Mouse (Mus musculus) stomach, embryonic 16.5 days (tissue): ENCODE measurements at regions not wholly inside any gene's neighbourhood (a gene's known extent, or its start where the extent isn't known, plus 50 kb on each side); places are given as distances from the start of the nearest gene placed in this dataset. TPM values are rescaled to one million over a fixed set of nuclear protein-coding genes. Genes with fewer than 3 reads are reported as not detected.

Experiments used
- ATAC-seq: fragments of 200-750 bp; cut with Nextera tagmentation; 2 replicates; pipeline ENCODE4 v1.8.0; 2017; ENCODE audit warnings: moderate number of reproducible peaks, moderate TSS enrichment; ENCODE audit not compliant: insufficient read depth, low FRiP score
- H3K27ac ChIP-seq: fragments of 300-500 bp; sonication (generic); 2 replicates; pipeline ENCODE4 v1.5.1; 2014; ENCODE audit warnings: low read length
- H3K27me3 ChIP-seq: fragments of 300-500 bp; sonication (generic); 2 replicates; pipeline ENCODE4 v1.6.1; 2014; ENCODE audit warnings: low read length, control low read depth, mixed read lengths; ENCODE audit not compliant: control insufficient read depth, insufficient read depth
- H3K36me3 ChIP-seq: fragments of 300-500 bp; sonication (generic); 2 replicates; pipeline ENCODE4 v1.6.1; 2014; ENCODE audit warnings: low read length; ENCODE audit not compliant: control insufficient read depth, insufficient read depth
- H3K4me1 ChIP-seq: fragments of 300-500 bp; sonication (generic); 2 replicates; pipeline ENCODE4 v1.6.1; 2014; ENCODE audit warnings: low read length, control low read depth, mixed read lengths; ENCODE audit not compliant: control insufficient read depth, insufficient read depth
- H3K4me2 ChIP-seq: fragments of 300-500 bp; sonication (generic); 2 replicates; pipeline ENCODE4 v1.6.1; 2014; ENCODE audit warnings: low read depth, low read length, mixed read lengths
- H3K4me3 ChIP-seq: fragments of 300-500 bp; sonication (generic); replicated peaks from 2 replicates; pipeline ENCODE4 v1.5.1; 2014; ENCODE audit warnings: mild to moderate bottlenecking, low read length
- H3K9ac ChIP-seq: fragments of 300-500 bp; sonication (generic); 2 replicates; pipeline ENCODE4 v1.6.1; 2014; ENCODE audit warnings: low read length
- H3K9me3 ChIP-seq: fragments of 300-500 bp; sonication (generic); replicated peaks from 2 replicates; pipeline ENCODE4 v1.6.1; 2016; ENCODE audit warnings: low read length, control low read depth; ENCODE audit not compliant: control insufficient read depth
- WGBS: fragments of 180-500 bp; shearing (Covaris S2); extraction: QIAGEN DNeasy Blood & Tissue Kit; methylation state at CpG from one replicate; pipeline ENCODE4 v1.1.7; 2014; 5-methylcytosine and 5-hydroxymethylcytosine counted together
- microRNA-seq: library from miRNA; unstranded; fragments of <30 nt; microRNA quantifications from one replicate; pipeline ENCODE4, GENCODE M21; 2016

GRCm38 (mm10) chr13:10454667-10455066, 94.0 kb upstream of the Chrm3 start:
- no peak overlapping the region for H3K27ac ChIP-seq
- H3K4me1 ChIP-seq = no peaks in the 10 kb centered on the region
- no peak overlapping the region for H3K4me2 ChIP-seq
- no peak overlapping the region for H3K4me3 ChIP-seq
- H3K9ac ChIP-seq = no peak overlapping the region
- no peak for ATAC-seq
- no peaks in the 10 kb centered on the region for H3K36me3 ChIP-seq
- H3K9me3 ChIP-seq = peaks cover 2% of the 10 kb centered on the region; the same call in 1 of the 2 replicates
- H3K27me3 ChIP-seq = no peaks in the 10 kb centered on the region
- WGBS = 42% methylated on average over 4 of the region's 4 CpGs

GRCm38 (mm10) chr13:10451057-10451456, 90.4 kb upstream of the Chrm3 start:
- Histone ChIP-seq H3K9me3 (peaks cover 2% of the 10 kb centered on the region; the same call in 1 of the 2 replicates), H3K36me3 (no peaks in the 10 kb centered on the region), H3K27me3 (no peaks in the 10 kb centered on the region), H3K9ac (no peak overlapping the region), H3K4me1 (no peaks in the 10 kb centered on the region), H3K27ac (no peak overlapping the region), H3K4me3 (no peak overlapping the region), H3K4me2 (no peak overlapping the region)
- 28% methylated on average over 3 of the region's 3 CpGs for WGBS
- ATAC-seq = no peak

- Histone ChIP-seq H3K4me1 (no peaks in the 10 kb centered on the region), H3K9ac (no peak overlapping the region), H3K36me3 (no peaks in the 10 kb centered on the region), H3K4me3 (no peak overlapping the region), H3K27ac (no peak overlapping the region), H3K27me3 (no peaks in the 10 kb centered on the region), H3K9me3 (no peaks in the 10 kb centered on the region), H3K4me2 (no peak overlapping the region)
- ATAC-seq = no peak
- 85% methylated on average over 6 of the region's 6 CpGs for WGBS
These were observed 88.9 kb upstream of the Chrm3 start for GRCm38 (mm10) chr13:10449502-10449901.

GRCm38 (mm10) chr13:10447806-10448205, 87.2 kb upstream of the Chrm3 start:
- H3K4me2 ChIP-seq = no peak overlapping the region
- H3K9ac ChIP-seq = no peak overlapping the region
- H3K9me3 ChIP-seq = no peaks in the 10 kb centered on the region
- H3K36me3 ChIP-seq = no peaks in the 10 kb centered on the region
- no peak for ATAC-seq
- no peak overlapping the region for H3K27ac ChIP-seq
- WGBS = 85% methylated on average over 1 of the region's 1 CpGs
- no peaks in the 10 kb centered on the region for H3K4me1 ChIP-seq
- H3K27me3 ChIP-seq = no peaks in the 10 kb centered on the region
- no peak overlapping the region for H3K4me3 ChIP-seq

- H3K4me1 ChIP-seq = no peaks in the 10 kb centered on the region
- H3K9ac ChIP-seq = no peak overlapping the region
- no peak overlapping the region for H3K4me2 ChIP-seq
- H3K27ac ChIP-seq = no peak overlapping the region
- H3K36me3 ChIP-seq = no peaks in the 10 kb centered on the region
- H3K4me3 ChIP-seq = no peak overlapping the region
- 50% methylated on average over 3 of the region's 3 CpGs for WGBS
- H3K9me3 ChIP-seq = no peaks in the 10 kb centered on the region
- H3K27me3 ChIP-seq = no peaks in the 10 kb centered on the region
- no peak for ATAC-seq
These were observed 85.0 kb upstream of the Chrm3 start for GRCm38 (mm10) chr13:10445679-10446078.

Small RNA genes in the stretch of these regions (microRNA-seq; reads per million reads assigned to microRNA genes)
- not detected for gene Gm23415
